Mouse (Mus musculus) thymus, adult 2 months (tissue): ENCODE measurements at regions not wholly inside any gene's neighbourhood (a gene's known extent, or its start where the extent isn't known, plus 50 kb on each side); places are given as distances from the start of the nearest gene placed in this dataset.

ENCODE experiments used
- DNase-seq: peaks from one replicate; pipeline ENCODE4 v3.0.0; 2021
- H3K27ac ChIP-seq: fragments of 200-500 bp; 2 replicates; pipeline ENCODE4 v1.5.1; 2012; ENCODE audit warnings: low read length, control low read depth; ENCODE audit not compliant: control insufficient read depth, insufficient read depth
- H3K27me3 ChIP-seq: fragments of 200-500 bp; 2 replicates; pipeline ENCODE4 v1.6.1; 2012; ENCODE audit warnings: mild to moderate bottlenecking, low read length, moderate library complexity, mixed read lengths; ENCODE audit not compliant: control insufficient read depth, insufficient read depth
- H3K36me3 ChIP-seq: fragments of 200-500 bp; 2 replicates; pipeline ENCODE4 v1.6.1; 2012; ENCODE audit warnings: mild to moderate bottlenecking, low read length, moderate library complexity; ENCODE audit not compliant: control insufficient read depth, insufficient read depth
- H3K4me1 ChIP-seq: fragments of 200-500 bp; replicated peaks from 2 replicates; pipeline ENCODE4 v1.6.1; 2012; ENCODE audit warnings: low read length; ENCODE audit not compliant: control insufficient read depth, insufficient read depth
- H3K4me3 ChIP-seq: fragments of 200-500 bp; 2 replicates; pipeline ENCODE4 v1.5.1; 2012; ENCODE audit warnings: mild to moderate bottlenecking, low read length, control low read depth, moderate library complexity; ENCODE audit not compliant: control insufficient read depth, insufficient read depth
- CTCF ChIP-seq: fragments of 200-500 bp; IDR thresholded peaks from 2 replicates; pipeline ENCODE4 v1.5.1; 2012; ENCODE audit warnings: mild to moderate bottlenecking, control low read depth, low read length, moderate library complexity, borderline replicate concordance; ENCODE audit not compliant: control insufficient read depth, poor library complexity, insufficient read depth; ENCODE audit errors: extremely low read depth
- POLR2A ChIP-seq: fragments of 200-500 bp; IDR thresholded peaks from 2 replicates; pipeline ENCODE4 v1.6.1; 2012; ENCODE audit warnings: mild to moderate bottlenecking, low read length, control low read depth, moderate library complexity; ENCODE audit not compliant: control insufficient read depth, poor library complexity, insufficient read depth; ENCODE audit errors: extremely low read depth
- WGBS: fragments of 180-500 bp; shearing (Covaris S2); methylation state at CpG from one replicate; pipeline ENCODE4 v1.1.7; 2018; 5-methylcytosine and 5-hydroxymethylcytosine counted together

GRCm38 (mm10) chr14:105404662-105405061 is 146.3 kb downstream of the Ndfip2 start:
- 7% methylated on average over 2 of the region's 2 CpGs for WGBS
- Histone ChIP-seq H3K27ac (no peak overlapping the region), H3K36me3 (no peaks in the 10 kb centered on the region), H3K4me1 (no peaks in the 10 kb centered on the region), H3K4me3 (no peak overlapping the region), H3K27me3 (no peaks in the 10 kb centered on the region)
- TF ChIP-seq POLR2A (no peak), CTCF (no peak)
- DNase-seq = no peak

GRCm38 (mm10) chr14:105404241-105404640 is 145.9 kb downstream of the Ndfip2 start:
- 87% methylated on average over 6 of the region's 6 CpGs for WGBS
- no peak for DNase-seq

GRCm38 (mm10) chr14:105403256-105403655 is 144.9 kb downstream of the Ndfip2 start:
- Histone ChIP-seq H3K4me3 (no peak overlapping the region), H3K36me3 (no peaks in the 10 kb centered on the region), H3K27ac (no peak overlapping the region), H3K27me3 (no peaks in the 10 kb centered on the region), H3K4me1 (no peaks in the 10 kb centered on the region)
- no peak for DNase-seq
- TF ChIP-seq POLR2A = no peak
- TF ChIP-seq CTCF = no peak
- WGBS = 88% methylated on average over 9 of the region's 9 CpGs

More at GRCm38 (mm10) chr14:105404241-105404640, 145.9 kb downstream of the Ndfip2 start:
- no peak overlapping the region for H3K4me3 ChIP-seq
- no peak overlapping the region for H3K27ac ChIP-seq
- TF ChIP-seq POLR2A (no peak), CTCF (no peak)
- H3K27me3 ChIP-seq = no peaks in the 10 kb centered on the region
- H3K4me1 ChIP-seq = no peaks in the 10 kb centered on the region
- H3K36me3 ChIP-seq = no peaks in the 10 kb centered on the region

GRCm38 (mm10) chr14:105402556-105402955 is 144.2 kb downstream of the Ndfip2 start:
- H3K4me1 ChIP-seq = no peaks in the 10 kb centered on the region
- no peak overlapping the region for H3K27ac ChIP-seq
- no peaks in the 10 kb centered on the region for H3K27me3 ChIP-seq
- no peak for TF ChIP-seq POLR2A
- no peak for TF ChIP-seq CTCF
- no peak overlapping the region for H3K4me3 ChIP-seq
- no peaks in the 10 kb centered on the region for H3K36me3 ChIP-seq
- no peak for DNase-seq
- WGBS = 98% methylated on average over 10 of the region's 10 CpGs

GRCm38 (mm10) chr14:105397467-105397866 is 139.1 kb downstream of the Ndfip2 start:
- Histone ChIP-seq H3K4me1 (no peaks in the 10 kb centered on the region), H3K36me3 (no peaks in the 10 kb centered on the region), H3K27ac (no peak overlapping the region), H3K4me3 (no peak overlapping the region), H3K27me3 (no peaks in the 10 kb centered on the region)
- WGBS = 30% methylated on average over 8 of the region's 8 CpGs
- peak; percentile 64 for DNase-seq
- TF ChIP-seq POLR2A (no peak), CTCF (no peak)

- no peak overlapping the region for H3K27ac ChIP-seq
- H3K36me3 ChIP-seq = no peaks in the 10 kb centered on the region
- H3K4me1 ChIP-seq = no peaks in the 10 kb centered on the region
- DNase-seq = no peak
- H3K27me3 ChIP-seq = no peaks in the 10 kb centered on the region
- WGBS = 94% methylated on average over 21 of the region's 21 CpGs
- H3K4me3 ChIP-seq = no peak overlapping the region
- TF ChIP-seq CTCF = no peak
- no peak for TF ChIP-seq POLR2A
These were observed 133.9 kb downstream of the Ndfip2 start for GRCm38 (mm10) chr14:105392079-105392813.

GRCm38 (mm10) chr14:105391430-105391829 is 133.1 kb downstream of the Ndfip2 start:
- no peak overlapping the region for H3K4me3 ChIP-seq
- H3K4me1 ChIP-seq = no peaks in the 10 kb centered on the region
- H3K36me3 ChIP-seq = no peaks in the 10 kb centered on the region
- TF ChIP-seq CTCF = no peak
- no peak for TF ChIP-seq POLR2A
- 97% methylated on average over 11 of the region's 11 CpGs for WGBS
- no peak overlapping the region for H3K27ac ChIP-seq
- no peak for DNase-seq
- H3K27me3 ChIP-seq = no peaks in the 10 kb centered on the region
